ENCODE assay signal across 15 mouse cellular contexts in genomic region chr16:4032341-4032748, GRCm38 (mm10). TPM values are rescaled to one million over a fixed set of nuclear protein-coding genes. Genes with fewer than 3 reads are reported as not detected.
DNase-seq lines count a peak whose midpoint lies in the region; ATAC-seq and TF ChIP-seq lines count a peak whose summit lies in the region.
"Had no signal": no experiment of that assay in that cellular context is flagged by ENCODE, and none has a peak within 500 bp of the region (broad histone marks: within the 10 kb centered on the region; RNA-seq: fewer than 3 reads in every experiment).

No protein-coding gene starts in this region.

- no peak for TF ChIP-seq RAD21 in CH12.LX (IDR thresholded peaks at IDR 0.05; ENCODE audit: low read depth, low read length)

- no peaks in the 10 kb centered on the region for H3K79me2 ChIP-seq in CH12.LX (replicated peaks; ENCODE audit: control insufficient read depth, extremely low read depth, insufficient read depth, poor library complexity, severe bottlenecking)

- H3K36me3 ChIP-seq in CH12.LX (replicated peaks in 1 of 2; ENCODE audit: control insufficient read depth in 1 of 2, insufficient read depth in 1 of 2, low read length in 1 of 2) = peaks cover 7 to 47% of the 10 kb centered on the region in 2 experiments
- H3K36me3 ChIP-seq in liver, embryonic 12.5 days = peaks cover 12% of the 10 kb centered on the region
- peaks cover 12% of the 10 kb centered on the region for H3K36me3 ChIP-seq in limb, embryonic 10.5 days
- H3K36me3 ChIP-seq: lung, embryonic 15.5 days had no signal

- ATAC-seq in liver, embryonic 12.5 days = peak; percentile 68
- ATAC-seq: midbrain, embryonic 13.5 days had no signal

- TF ChIP-seq EP300 in CH12.LX (IDR thresholded peaks at IDR 0.05; ENCODE audit: low read length) = no peak

- peaks cover 19 to 53% of the 10 kb centered on the region in 2 experiments for H3K4me1 ChIP-seq in CH12.LX (ENCODE audit: control insufficient read depth in 1 of 2, insufficient read depth in 2 of 2)
- H3K4me1 ChIP-seq in liver, embryonic 12.5 days = peaks cover 37% of the 10 kb centered on the region
- 0 out of 2 replicates have a peak, but pooled peaks cover 3% of the 10 kb centered on the region for H3K4me1 ChIP-seq in limb, embryonic 10.5 days
- H3K4me1 ChIP-seq: lung, embryonic 15.5 days; midbrain, embryonic 13.5 days had no signal

- no peak overlapping the region for H3K27ac ChIP-seq in CH12.LX (ENCODE audit: insufficient read depth, low read depth)
- H3K27ac ChIP-seq in liver, embryonic 12.5 days = 0 out of 2 replicates have a peak overlapping the region, but pooled peaks have one; percentile 28
- H3K27ac ChIP-seq in limb, embryonic 10.5 days = no peak overlapping the region
- H3K27ac ChIP-seq: lung, embryonic 15.5 days; midbrain, embryonic 13.5 days had no signal

- no peak overlapping the region for H3K4me3 ChIP-seq in CH12.LX (replicated peaks in 1 of 3; ENCODE audit: low read depth in 2 of 3, low read length in 2 of 3, poor library complexity in 1 of 3)
- no peak overlapping the region for H3K4me3 ChIP-seq in liver, embryonic 12.5 days
- H3K4me3 ChIP-seq in limb, embryonic 10.5 days = no peak overlapping the region
- H3K4me3 ChIP-seq: lung, embryonic 15.5 days; midbrain, embryonic 13.5 days had no signal

- intact Hi-C loops in gastrocnemius, postnatal 36 days (cut with DNase I) = no loop called here

- DNase-seq in 3T3-L1 (ENCODE audit: low read depth, low spot score) (peak; percentile 63), CH12.LX (ENCODE audit: extremely low read depth) (no peak)
- peak; percentile 63 to 68 for DNase-seq in adrenal gland, postnatal 36 days
- DNase-seq in lung, postnatal 10 days = no peak
- no peak for DNase-seq in layer of hippocampus, adult 9-11 months
- DNase-seq in gastrocnemius, postnatal 36 days = no peak
- no peak for DNase-seq in limb, embryonic 10.5 days (ENCODE audit: low spot score)
- DNase-seq: gastrocnemius, postnatal 14 days; heart, postnatal 10 days; right cerebral cortex, postnatal 25 days had no signal

- peaks cover 5% of the 10 kb centered on the region for H3K9me3 ChIP-seq in CH12.LX (replicated peaks; ENCODE audit: low read length)
- no peaks in the 10 kb centered on the region for H3K9me3 ChIP-seq in liver, embryonic 12.5 days (replicated peaks)
- no peaks in the 10 kb centered on the region for H3K9me3 ChIP-seq in limb, embryonic 10.5 days (replicated peaks)
- H3K9me3 ChIP-seq: lung, embryonic 15.5 days; midbrain, embryonic 13.5 days had no signal

- no peak overlapping the region for H3K4me2 ChIP-seq in CH12.LX (ENCODE audit: insufficient read depth, low read depth, poor library complexity, severe bottlenecking)
- H3K4me2 ChIP-seq in liver, embryonic 12.5 days = no peak overlapping the region
- H3K4me2 ChIP-seq: lung, embryonic 15.5 days; midbrain, embryonic 13.5 days had no signal

- no peak overlapping the region for H3K9ac ChIP-seq in CH12.LX (ENCODE audit: insufficient read depth, low read depth)
- no peak overlapping the region for H3K9ac ChIP-seq in liver, embryonic 12.5 days
- H3K9ac ChIP-seq: lung, embryonic 15.5 days; midbrain, embryonic 13.5 days had no signal

- no peaks in the 10 kb centered on the region for H3K27me3 ChIP-seq in CH12.LX (replicated peaks)
- 0 out of 2 replicates have a peak, but pooled peaks cover 2% of the 10 kb centered on the region for H3K27me3 ChIP-seq in liver, embryonic 12.5 days (replicated peaks)
- no peaks in the 10 kb centered on the region for H3K27me3 ChIP-seq in limb, embryonic 10.5 days (ENCODE audit: low read depth, poor library complexity, severe bottlenecking)
- H3K27me3 ChIP-seq: lung, embryonic 15.5 days; midbrain, embryonic 13.5 days had no signal

- no peak for TF ChIP-seq CTCF in CH12.LX (conservative IDR thresholded peaks at IDR 0.05 in 1 of 2, IDR thresholded peaks at IDR 0.05 in 1 of 2; ENCODE audit: low read depth in 2 of 2, low read length in 2 of 2)

- WGBS in liver, embryonic 12.5 days (ENCODE audit: insufficient replicate concordance) = 25% methylated on average over 6 of the region's 6 CpGs
- 89% methylated on average over 6 of the region's 6 CpGs for WGBS in limb, embryonic 10.5 days

- in situ Hi-C loops in CH12.LX (cut with MboI; ENCODE audit: low pct_ligation_motif_present, low pct_unique_long_range_greater_than_20kb, low sequenced_read_pairs) = no loop called here

- no peak for TF ChIP-seq POLR2A in CH12.LX (IDR thresholded peaks at IDR 0.05; ENCODE audit: low read depth, low read length)

- dilution Hi-C loops in CH12.LX (cut with MboI; ENCODE audit: extremely low pct_ligation_motif_present, extremely low pct_unique_long_range_greater_than_20kb, low sequenced_read_pairs) = no loop called here

TF ChIP-seq in CH12.LX, 34 proteins besides CTCF, POLR2A, EP300 and RAD21:
- no peak for TF ChIP-seq ELF1 (IDR thresholded peaks at IDR 0.05; ENCODE audit: low read depth, low read length)
- TF ChIP-seq POLR2AphosphoS2 (IDR thresholded peaks at IDR 0.05; ENCODE audit: low read depth, low read length) = peak; percentile 75

RNA-seq across cellular contexts. Expression of gene Dnase1, which starts 4.4 kb away (rescaled TPM):
- total RNA-seq in CH12.LX (2012; rRNA removed) (0.64 and 0.80 TPM in 2 replicates), CH12.LX (2014; rRNA removed) (0.69 TPM in 1 of 2 replicates, not detected in the other)
- polyA plus RNA-seq in CH12.LX (2012; ENCODE audit: insufficient read length, low read depth) = 4.3 and 5.9 TPM in 2 replicates
- total RNA-seq in adrenal gland, postnatal 36 days (2021) = not detected
- polyA plus RNA-seq in liver, embryonic 12.5 days (2016; fragmentation: Nextera tagmentation; extraction: Ambion mirVana) = 2.1 and 3.2 TPM in 2 replicates
- total RNA-seq in gastrocnemius, postnatal 36 days (2021) = not detected
- 6.3 and 6.5 TPM in 2 replicates for polyA plus RNA-seq in limb, embryonic 10.5 days (2016; fragmentation: Nextera tagmentation; extraction: Ambion mirVana)
- total RNA-seq: gastrocnemius, postnatal 14 days; heart, postnatal 10 days; left cerebral cortex, adult 8-10 months had no signal
- polyA plus RNA-seq: urinary bladder, adult 2 months had no signal

RNA-seq across cellular contexts. Expression of gene Slx4, which starts 28.8 kb away (rescaled TPM):
- total RNA-seq in CH12.LX (2012; rRNA removed) (30.4 and 33.3 TPM in 2 replicates), CH12.LX (2014; rRNA removed) (13.4 and 14.9 TPM in 2 replicates)
- 40.2 and 47.4 TPM in 2 replicates for polyA plus RNA-seq in CH12.LX (2012; ENCODE audit: insufficient read length, low read depth)
- total RNA-seq in adrenal gland, postnatal 36 days (2021) = 10 to 100 TPM; 18.1 to 53.9 TPM
- 14.0 and 16.5 TPM in 2 replicates for polyA plus RNA-seq in liver, embryonic 12.5 days (2016; fragmentation: Nextera tagmentation; extraction: Ambion mirVana)
- total RNA-seq in gastrocnemius, postnatal 36 days (2021) = 1 to 10 TPM; 4.8 to 6.5 TPM
- polyA plus RNA-seq in limb, embryonic 10.5 days (2016; fragmentation: Nextera tagmentation; extraction: Ambion mirVana) = 25.5 and 29.2 TPM in 2 replicates

RNA-seq across cellular contexts. Expression of gene Trap1, which starts 45.3 kb away (rescaled TPM):
- total RNA-seq in CH12.LX (2012; rRNA removed) (163 and 167 TPM in 2 replicates), CH12.LX (2014; rRNA removed) (143 and 145 TPM in 2 replicates)
- 284 and 287 TPM in 2 replicates for polyA plus RNA-seq in CH12.LX (2012; ENCODE audit: insufficient read length, low read depth)
- 100 to 1,000 TPM; 197 to 218 TPM for total RNA-seq in adrenal gland, postnatal 36 days (2021)
- 99.4 and 104 TPM in 2 replicates for polyA plus RNA-seq in liver, embryonic 12.5 days (2016; fragmentation: Nextera tagmentation; extraction: Ambion mirVana)
- 100 to 1,000 TPM; 102 to 117 TPM for total RNA-seq in gastrocnemius, postnatal 36 days (2021)
- polyA plus RNA-seq in limb, embryonic 10.5 days (2016; fragmentation: Nextera tagmentation; extraction: Ambion mirVana) = 107 and 112 TPM in 2 replicates

RNA-seq across cellular contexts. Expression of gene Nlrc3, which starts 55.9 kb away (rescaled TPM):
- total RNA-seq in CH12.LX (2012; rRNA removed) (0.13 and 0.34 TPM in 2 replicates), CH12.LX (2014; rRNA removed) (not detected in 2 replicates)
- polyA plus RNA-seq in CH12.LX (2012; ENCODE audit: insufficient read length, low read depth) = 0.37 and 0.69 TPM in 2 replicates
- 1 to 10 TPM; 3.1 to 3.8 TPM for total RNA-seq in adrenal gland, postnatal 36 days (2021)
- polyA plus RNA-seq in liver, embryonic 12.5 days (2016; fragmentation: Nextera tagmentation; extraction: Ambion mirVana) = 0.38 and 0.55 TPM in 2 replicates
- 1 to 10 TPM; 1.3 to 3.5 TPM for total RNA-seq in gastrocnemius, postnatal 36 days (2021)
- polyA plus RNA-seq in limb, embryonic 10.5 days (2016; fragmentation: Nextera tagmentation; extraction: Ambion mirVana) = 1.1 TPM in 2 replicates

Comparison
In these comparisons a context has a peak if more than half of its experiments do, and no peak if none do; other contexts are left out.
1. DNase-seq: peak in 3T3-L1 (single experiment) and adrenal gland, postnatal 36 days (2 of 2); none in CH12.LX (single experiment), lung, postnatal 10 days (single experiment), layer of hippocampus, adult 9-11 months (single experiment), gastrocnemius, postnatal 36 days (0 of 2) and limb, embryonic 10.5 days (single experiment).